Mouse (Mus musculus): ENCODE results near the gene Klhl36.

DNA sequence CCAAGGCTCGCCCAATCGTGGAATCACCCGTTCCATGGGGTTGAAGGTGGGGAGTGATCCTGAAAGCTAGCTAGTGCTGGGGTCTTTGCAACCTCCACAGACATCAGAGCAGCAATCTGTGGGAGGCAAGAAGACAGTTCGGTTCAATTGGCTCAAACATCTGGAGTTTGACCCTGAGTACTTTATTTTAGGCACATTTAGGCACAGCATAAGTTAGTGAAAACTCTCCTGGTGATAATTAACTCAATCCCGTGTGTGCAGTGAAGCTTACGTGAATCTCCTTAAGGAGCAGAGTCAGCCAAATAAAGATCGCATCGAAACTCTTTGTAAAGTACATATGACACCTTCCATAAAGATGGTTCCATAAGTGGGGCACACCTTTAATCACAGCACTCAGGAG lies 19.9 kb downstream of the Klhl36 start:
- TF ChIP-seq CTCF (IDR thresholded peaks at IDR 0.05; ENCODE audit: borderline replicate concordance, extremely low read depth, insufficient read depth, insufficient read length), result no peak
- TF ChIP-seq POLR2A (IDR thresholded peaks at IDR 0.05; ENCODE audit: borderline replicate concordance, extremely low read depth, insufficient read depth, insufficient read length, poor library complexity, severe bottlenecking), result no peak

All from brain, embryonic 14.5 days (tissue).